ENCODE assay signal across 8 mouse cellular contexts in the genomic region with DNA sequence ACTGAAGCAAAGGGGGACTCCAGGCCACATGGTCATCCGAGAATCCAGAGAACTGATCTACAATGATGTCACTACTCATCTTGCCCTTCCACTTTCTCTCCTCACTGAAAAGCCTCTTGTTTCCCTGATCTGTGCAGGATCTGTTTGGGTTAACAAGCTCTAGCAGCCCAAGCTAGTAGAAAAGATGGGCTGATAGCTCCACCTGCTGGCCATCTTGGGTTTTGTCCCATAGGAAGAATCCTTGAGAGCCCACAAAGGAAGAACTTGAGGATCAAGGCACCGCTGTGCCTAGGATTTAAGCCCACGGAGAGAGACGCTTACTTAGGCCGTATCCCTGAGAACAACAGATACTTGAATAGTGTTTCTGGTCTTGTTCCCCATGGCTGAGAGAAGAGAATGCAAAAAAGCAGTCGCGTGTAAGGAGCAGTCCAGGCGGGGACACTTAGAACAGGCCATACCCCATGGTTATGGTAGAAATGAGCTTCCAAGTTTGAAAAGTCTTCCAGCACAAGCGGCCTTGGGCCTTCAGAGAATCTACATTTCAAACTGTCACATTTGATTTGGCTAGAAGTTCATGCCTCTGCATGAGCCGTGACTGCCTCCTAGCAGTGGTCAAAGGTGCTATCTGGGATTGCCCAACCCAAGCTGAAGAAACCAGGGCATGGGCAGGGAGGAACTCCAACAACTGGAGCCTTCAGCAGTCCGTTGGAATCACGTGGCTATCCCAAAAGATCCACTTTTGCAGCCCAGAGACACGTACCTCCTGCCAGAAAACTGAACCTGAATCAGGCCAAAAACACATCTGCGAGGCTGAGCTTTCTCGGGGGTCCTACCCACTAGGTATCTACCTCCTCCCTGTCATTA. TPM values are rescaled to one million over a fixed set of nuclear protein-coding genes. Genes with fewer than 3 reads are reported as not detected.
DNase-seq lines count a peak whose midpoint lies in the region; ATAC-seq and TF ChIP-seq lines count a peak whose summit lies in the region.

No protein-coding gene starts in this region.

- TF ChIP-seq POLR2A in limb, embryonic 14.5 days (IDR thresholded peaks at IDR 0.05; ENCODE audit: borderline replicate concordance, extremely low read depth, insufficient read depth, insufficient read length): no peak

- TF ChIP-seq CTCF in midbrain, postnatal 0 days (IDR thresholded peaks at IDR 0.05): peak; percentile 98

- H3K9ac ChIP-seq in embryonic facial prominence, embryonic 14.5 days (ENCODE audit: low read depth, low read length): peak overlapping the region; percentile 40
- H3K9ac ChIP-seq in limb, embryonic 14.5 days (ENCODE audit: low read depth, low read length, severe bottlenecking): no peak overlapping the region
- H3K9ac ChIP-seq in midbrain, postnatal 0 days (replicated peaks; ENCODE audit: low read length, poor library complexity, severe bottlenecking): 0 out of 2 replicates have a peak overlapping the region, but pooled peaks have one; percentile 13

- no peaks in the 10 kb centered on the region for H3K27me3 ChIP-seq in embryonic facial prominence, embryonic 14.5 days (replicated peaks; ENCODE audit: control insufficient read depth, insufficient read depth, low read length)
- H3K27me3 ChIP-seq in limb, embryonic 14.5 days (ENCODE audit: control insufficient read depth, insufficient read depth, low read length): no peaks in the 10 kb centered on the region
- no peaks in the 10 kb centered on the region for H3K27me3 ChIP-seq in midbrain, postnatal 0 days (ENCODE audit: insufficient read depth, low read length)

- 4% methylated on average over 15 of the region's 15 CpGs for WGBS in embryonic facial prominence, embryonic 14.5 days
- WGBS in limb, embryonic 14.5 days: 3% methylated on average over 15 of the region's 15 CpGs
- 2% methylated on average over 15 of the region's 15 CpGs for WGBS in midbrain, postnatal 0 days

- peak overlapping the region; percentile 86 for H3K4me2 ChIP-seq in embryonic facial prominence, embryonic 14.5 days (ENCODE audit: low read depth, low read length)
- H3K4me2 ChIP-seq in limb, embryonic 14.5 days (replicated peaks; ENCODE audit: low read depth, low read length, severe bottlenecking): peak overlapping the region; percentile 86
- H3K4me2 ChIP-seq in midbrain, postnatal 0 days (ENCODE audit: low read depth, low read length, poor library complexity, severe bottlenecking): peak overlapping the region; percentile 59

- peaks cover 30% of the 10 kb centered on the region for H3K36me3 ChIP-seq in embryonic facial prominence, embryonic 14.5 days (ENCODE audit: control insufficient read depth, insufficient read depth, low read length)
- H3K36me3 ChIP-seq in limb, embryonic 14.5 days (ENCODE audit: control insufficient read depth, insufficient read depth, low read length): peaks cover 31% of the 10 kb centered on the region
- H3K36me3 ChIP-seq in midbrain, postnatal 0 days (ENCODE audit: insufficient read depth, low read length): peaks cover 25% of the 10 kb centered on the region

- peak overlapping the region; percentile 82 for H3K27ac ChIP-seq in embryonic facial prominence, embryonic 14.5 days (replicated peaks; ENCODE audit: low read depth, low read length)
- peak overlapping the region; percentile 44 for H3K27ac ChIP-seq in limb, embryonic 14.5 days (replicated peaks; ENCODE audit: low read depth, low read length)
- H3K27ac ChIP-seq in midbrain, postnatal 0 days (ENCODE audit: low read depth, low read length): peak overlapping the region; percentile 62

- peak; percentile 93 for DNase-seq in 416B (ENCODE audit: low read depth)
- peak; percentile 64 to 80 for DNase-seq in adrenal gland, postnatal 4 days (ENCODE audit: low spot score in 2 of 2)
- DNase-seq in embryonic facial prominence, embryonic 14.5 days (ENCODE audit: low spot score): peak; percentile 94
- DNase-seq in heart, adult 8-10 months (ENCODE audit: low spot score): peak; percentile 89
- peak; percentile 95 for DNase-seq in kidney, adult 9 months
- DNase-seq in limb, embryonic 14.5 days (ENCODE audit: low spot score): peak; percentile 99
- DNase-seq in midbrain, postnatal 0 days (ENCODE audit: low spot score): peak; percentile 96
- DNase-seq in spleen, postnatal 14 days (ENCODE audit: low spot score in 2 of 2): peak; percentile 67 to 82

- peak overlapping the region; percentile 73 for H3K4me3 ChIP-seq in embryonic facial prominence, embryonic 14.5 days (ENCODE audit: low read depth, low read length)
- peak overlapping the region; percentile 77 for H3K4me3 ChIP-seq in limb, embryonic 14.5 days (replicated peaks; ENCODE audit: low read length)
- H3K4me3 ChIP-seq in midbrain, postnatal 0 days (ENCODE audit: low read depth, low read length): peak overlapping the region; percentile 64

- H3K4me1 ChIP-seq in embryonic facial prominence, embryonic 14.5 days (ENCODE audit: control insufficient read depth, insufficient read depth, low read length): peaks cover 10% of the 10 kb centered on the region
- H3K4me1 ChIP-seq in limb, embryonic 14.5 days (ENCODE audit: control insufficient read depth, insufficient read depth, low read length): peaks cover 12% of the 10 kb centered on the region
- peaks cover 9% of the 10 kb centered on the region for H3K4me1 ChIP-seq in midbrain, postnatal 0 days (ENCODE audit: insufficient read depth, low read length)

- no peaks in the 10 kb centered on the region for H3K9me3 ChIP-seq in embryonic facial prominence, embryonic 14.5 days (ENCODE audit: control insufficient read depth, low read length)
- no peaks in the 10 kb centered on the region for H3K9me3 ChIP-seq in limb, embryonic 14.5 days (ENCODE audit: control insufficient read depth, low read length)
- H3K9me3 ChIP-seq in midbrain, postnatal 0 days (ENCODE audit: low read length): no peaks in the 10 kb centered on the region

- ATAC-seq in embryonic facial prominence, embryonic 14.5 days (ENCODE audit: low read depth): peak; percentile 63
- ATAC-seq in limb, embryonic 14.5 days (ENCODE audit: low FRiP score, low read depth): peak; percentile 71
- ATAC-seq in midbrain, postnatal 0 days (ENCODE audit: low FRiP score): peak; percentile 62

RNA-seq across cellular contexts. Expression of a gene that starts 0.6 kb away (rescaled TPM):
- total RNA-seq in adrenal gland, postnatal 4 days (2021): 10 to 100 TPM; 25.6 to 27.5 TPM
- 5.8 and 7.3 TPM in 2 replicates for polyA plus RNA-seq in embryonic facial prominence, embryonic 14.5 days (2014; fragmentation: Nextera tagmentation; extraction: Ambion mirVana)
- 10 to 100 TPM; 18.5 to 26.0 (median 22.6) TPM for total RNA-seq in heart, adult 8-10 months (2022)
- polyA plus RNA-seq in limb, embryonic 14.5 days (2012; rRNA removed): 24.4 and 28.0 TPM in 2 replicates
- polyA plus RNA-seq in limb, embryonic 14.5 days (2014; fragmentation: Nextera tagmentation; extraction: Ambion mirVana): 6.7 and 9.0 TPM in 2 replicates
- 12.2 and 14.0 TPM in 2 replicates for total RNA-seq in midbrain, postnatal 0 days (2014; rRNA removed)
- polyA plus RNA-seq in midbrain, postnatal 0 days (2015; fragmentation: Nextera tagmentation; extraction: Ambion mirVana): 15.2 and 15.7 TPM in 2 replicates

RNA-seq across cellular contexts. Expression of a gene that starts 9.6 kb away (rescaled TPM):
- 1 to 10 TPM; 1.1 to 1.6 TPM for total RNA-seq in adrenal gland, postnatal 4 days (2021)
- 9.8 and 11.2 TPM in 2 replicates for polyA plus RNA-seq in embryonic facial prominence, embryonic 14.5 days (2014; fragmentation: Nextera tagmentation; extraction: Ambion mirVana)
- under 1 TPM in 1 of 4 experiments, not detected in 3; 0.06 TPM for total RNA-seq in heart, adult 8-10 months (2022)
- 11.4 and 15.1 TPM in 2 replicates for polyA plus RNA-seq in limb, embryonic 14.5 days (2012; rRNA removed)
- polyA plus RNA-seq in limb, embryonic 14.5 days (2014; fragmentation: Nextera tagmentation; extraction: Ambion mirVana): 9.9 and 10.6 TPM in 2 replicates
- total RNA-seq in midbrain, postnatal 0 days (2014; rRNA removed): 49.8 and 51.1 TPM in 2 replicates
- 21.1 and 21.7 TPM in 2 replicates for polyA plus RNA-seq in midbrain, postnatal 0 days (2015; fragmentation: Nextera tagmentation; extraction: Ambion mirVana)

RNA-seq across cellular contexts. Expression of a gene that starts 20.0 kb away (rescaled TPM):
- total RNA-seq in adrenal gland, postnatal 4 days (2021): 10 to 100 TPM; 90.8 to 96.1 TPM
- polyA plus RNA-seq in embryonic facial prominence, embryonic 14.5 days (2014; fragmentation: Nextera tagmentation; extraction: Ambion mirVana): 180 and 187 TPM in 2 replicates
- total RNA-seq in heart, adult 8-10 months (2022): 10 to 100 TPM; 64.2 to 73.4 (median 68.4) TPM
- polyA plus RNA-seq in limb, embryonic 14.5 days (2012; rRNA removed): 121 and 129 TPM in 2 replicates
- 173 and 175 TPM in 2 replicates for polyA plus RNA-seq in limb, embryonic 14.5 days (2014; fragmentation: Nextera tagmentation; extraction: Ambion mirVana)
- total RNA-seq in midbrain, postnatal 0 days (2014; rRNA removed): 91.4 and 104 TPM in 2 replicates
- 132 and 133 TPM in 2 replicates for polyA plus RNA-seq in midbrain, postnatal 0 days (2015; fragmentation: Nextera tagmentation; extraction: Ambion mirVana)

RNA-seq across cellular contexts. Expression of a gene that starts 20.2 kb away (rescaled TPM):
- 10 to 100 TPM; 12.1 to 14.9 TPM for total RNA-seq in adrenal gland, postnatal 4 days (2021)
- 3.9 and 4.7 TPM in 2 replicates for polyA plus RNA-seq in embryonic facial prominence, embryonic 14.5 days (2014; fragmentation: Nextera tagmentation; extraction: Ambion mirVana)
- 1 to 10 TPM in 3 of 4 experiments, under 1 TPM in 1; 0.60 to 4.4 (median 1.8) TPM for total RNA-seq in heart, adult 8-10 months (2022)
- 6.5 and 7.9 TPM in 2 replicates for polyA plus RNA-seq in limb, embryonic 14.5 days (2012; rRNA removed)
- 4.5 and 4.7 TPM in 2 replicates for polyA plus RNA-seq in limb, embryonic 14.5 days (2014; fragmentation: Nextera tagmentation; extraction: Ambion mirVana)
- 3.3 and 8.5 TPM in 2 replicates for total RNA-seq in midbrain, postnatal 0 days (2014; rRNA removed)
- polyA plus RNA-seq in midbrain, postnatal 0 days (2015; fragmentation: Nextera tagmentation; extraction: Ambion mirVana): 8.6 and 8.9 TPM in 2 replicates

Comparison
In these comparisons a context has a peak if more than half of its experiments do, and no peak if none do; other contexts are left out.
1. Peak in every context shown above with its lines: DNase-seq, ATAC-seq, H3K4me3 ChIP-seq and H3K27ac ChIP-seq.
2. RNA of a gene that starts 9.6 kb away (total RNA-seq): 49.8 to 51.1 TPM in midbrain, postnatal 0 days; 1.1 to 1.6 TPM in adrenal gland, postnatal 4 days and 0.06 TPM in heart, adult 8-10 months; every median in the first group is over 10 times any median in the second.